Mouse (Mus musculus) cortical plate, adult 2 months (tissue): ENCODE results near the gene N4bp2. TPM values are rescaled to one million over a fixed set of nuclear protein-coding genes. Genes with fewer than 3 reads are reported as not detected.
A peak's percentile ranks its signal among the peaks of the same experiment; 100 is the strongest.

Source experiments
- H3K27ac ChIP-seq: fragments of 200-500 bp; 2 replicates; pipeline ENCODE4 v1.5.1; 2012; ENCODE audit warnings: low read length, control low read depth, inconsistent platforms; ENCODE audit not compliant: insufficient read depth
- H3K4me1 ChIP-seq: fragments of 200-500 bp; 2 replicates; pipeline ENCODE4 v1.6.1; 2011; ENCODE audit warnings: low read length; ENCODE audit not compliant: control insufficient read depth, insufficient read depth
- H3K4me3 ChIP-seq: fragments of 200-500 bp; 2 replicates; pipeline ENCODE4 v1.5.1; 2011; ENCODE audit warnings: mild to moderate bottlenecking, low read length, control low read depth; ENCODE audit not compliant: insufficient read depth
- CTCF ChIP-seq: fragments of 200-500 bp; IDR thresholded peaks from 2 replicates; pipeline ENCODE4 v1.5.1; 2011; ENCODE audit warnings: mild to moderate bottlenecking, control low read depth, low read length; ENCODE audit not compliant: insufficient read depth; ENCODE audit errors: extremely low read depth
- POLR2A ChIP-seq: fragments of 200-500 bp; IDR thresholded peaks from 2 replicates; pipeline ENCODE4 v1.6.1; 2011; ENCODE audit warnings: mild to moderate bottlenecking, low read length, control low read depth; ENCODE audit not compliant: insufficient read depth; ENCODE audit errors: extremely low read depth
- polyA plus RNA-seq: library from polyadenylated mRNA; depleted of rRNA; stranded (reverse); fragments of >200 nt; gene quantifications from 2 replicates; pipeline ENCODE4 v1.2.3, GENCODE M21; 2012

Gene N4bp2
- polyA plus RNA-seq, 1 experiment = 3.8 TPM

- Histone ChIP-seq H3K27ac (no peak overlapping the region), H3K4me3 (no peak overlapping the region), H3K4me1 (no peaks in the 10 kb centered on the region)
- TF ChIP-seq POLR2A (no peak), CTCF (no peak)
Measured at GRCm38 (mm10) chr5:65779401-65780063, 16.2 kb downstream of the N4bp2 start.

- Histone ChIP-seq H3K4me3 (no peak overlapping the region), H3K4me1 (no peaks in the 10 kb centered on the region), H3K27ac (no peak overlapping the region)
- TF ChIP-seq CTCF = no peak
- no peak for TF ChIP-seq POLR2A
Measured at GRCm38 (mm10) chr5:65781147-65781715, 17.9 kb downstream of the N4bp2 start.

- Histone ChIP-seq H3K4me1 (no peaks in the 10 kb centered on the region), H3K4me3 (no peak overlapping the region), H3K27ac (no peak overlapping the region)
- no peak for TF ChIP-seq CTCF
Measured at GRCm38 (mm10) chr5:65781769-65782715, 18.7 kb downstream of the N4bp2 start.

- Histone ChIP-seq H3K27ac (no peak overlapping the region), H3K4me3 (no peak overlapping the region), H3K4me1 (no peaks in the 10 kb centered on the region)
- no peak for TF ChIP-seq CTCF
- TF ChIP-seq POLR2A = no peak
Measured at GRCm38 (mm10) chr5:65790604-65791225, 27.4 kb downstream of the N4bp2 start.

- TF ChIP-seq CTCF = no peak
- no peak for TF ChIP-seq POLR2A
- H3K4me3 ChIP-seq = no peak overlapping the region
- H3K27ac ChIP-seq = no peak overlapping the region
- no peaks in the 10 kb centered on the region for H3K4me1 ChIP-seq
Measured at GRCm38 (mm10) chr5:65794202-65794601, 30.9 kb downstream of the N4bp2 start.

- no peaks in the 10 kb centered on the region for H3K4me1 ChIP-seq
- no peak overlapping the region for H3K4me3 ChIP-seq
- TF ChIP-seq POLR2A (no peak), CTCF (no peak)
- no peak overlapping the region for H3K27ac ChIP-seq
Measured at GRCm38 (mm10) chr5:65794702-65795101, 31.4 kb downstream of the N4bp2 start.

GRCm38 (mm10) chr5:65795293-65795993, 32.1 kb downstream of the N4bp2 start:
- Histone ChIP-seq H3K4me3 (no peak overlapping the region), H3K27ac (no peak overlapping the region), H3K4me1 (no peaks in the 10 kb centered on the region)
- TF ChIP-seq POLR2A (no peak), CTCF (no peak)

- no peak for TF ChIP-seq POLR2A
- no peak for TF ChIP-seq CTCF
- H3K4me1 ChIP-seq = no peaks in the 10 kb centered on the region
- H3K27ac ChIP-seq = no peak overlapping the region
- no peak overlapping the region for H3K4me3 ChIP-seq
Measured at GRCm38 (mm10) chr5:65795994-65796298, 32.6 kb downstream of the N4bp2 start.

GRCm38 (mm10) chr5:65823601-65824133, 60.3 kb downstream of the N4bp2 start:
- Histone ChIP-seq H3K4me1 (no peaks in the 10 kb centered on the region), H3K27ac (no peak overlapping the region), H3K4me3 (no peak overlapping the region)
- no peak for TF ChIP-seq POLR2A
- peak; percentile 67 for TF ChIP-seq CTCF
